Mouse (Mus musculus): ENCODE results near the gene Stil.

GRCm38 (mm10) chr4:115000429-115000795 is 453 bp downstream of the Stil start:
- TF ChIP-seq CTCF (IDR thresholded peaks at IDR 0.05; ENCODE audit: borderline replicate concordance, extremely low read depth, insufficient read depth, insufficient read length) (no peak), POLR2A (IDR thresholded peaks at IDR 0.05; ENCODE audit: borderline replicate concordance, extremely low read depth, insufficient read depth, insufficient read length, poor library complexity, severe bottlenecking) (no peak)

Data from brain, embryonic 14.5 days (tissue).